Mouse (Mus musculus) MEL (cell line): ENCODE measurements around the gene Ube2i. TPM values are rescaled to one million over a fixed set of nuclear protein-coding genes. Genes with fewer than 3 reads are reported as not detected.

Source experiments
- DNase-seq: peaks from one replicate; pipeline ENCODE4 v3.0.0; 2011; ENCODE audit warnings: low read depth, low spot score
- H3K27ac ChIP-seq: 2 replicates; pipeline ENCODE4 v1.5.1; 2012; ENCODE audit warnings: low read depth, mild to moderate bottlenecking, control low read depth, low read length, moderate library complexity; ENCODE audit not compliant: control insufficient read depth
- H3K27me3 ChIP-seq, 2 experiments: fragments of 150-350 bp in 1 of 2; sonication (generic) in 1 of 2; 2 replicates each; pipeline ENCODE4 v1.6.1; 2012; ENCODE audit warnings: low read length in 2 of 2, mild to moderate bottlenecking in 2 of 2, improper control_type of control experiment in 1 of 2, moderate library complexity in 1 of 2; ENCODE audit not compliant: insufficient read depth in 2 of 2, control insufficient read depth in 1 of 2
- H3K36me3 ChIP-seq, 2 experiments: 2 replicates each; pipeline ENCODE4 v1.6.1; 2012 to 2014; ENCODE audit warnings: low read length in 2 of 2, improper control_type of control experiment in 1 of 2, inconsistent platforms in 1 of 2, mild to moderate bottlenecking in 1 of 2; ENCODE audit not compliant: insufficient read depth in 2 of 2, control insufficient read depth in 1 of 2
- H3K4me1 ChIP-seq, 2 experiments: fragments of 150-350 bp in 1 of 2; sonication (generic) in 1 of 2; 2 replicates each; pipeline ENCODE4 v1.6.1; 2012; ENCODE audit warnings: low read length in 2 of 2, improper control_type of control experiment in 1 of 2, mild to moderate bottlenecking in 1 of 2; ENCODE audit not compliant: insufficient read depth in 2 of 2, control insufficient read depth in 1 of 2
- H3K4me3 ChIP-seq, 2 experiments: fragments of 150-350 bp in 1 of 2; sonication (generic) in 1 of 2; 2 replicates each; pipeline ENCODE4 v1.5.1; 2012; ENCODE audit warnings: low read depth in 2 of 2, low read length in 2 of 2, mild to moderate bottlenecking in 2 of 2, moderate library complexity in 2 of 2, control low read depth in 1 of 2, improper control_type of control experiment in 1 of 2; ENCODE audit not compliant: control insufficient read depth in 1 of 2, insufficient read depth in 1 of 2
- H3K79me2 ChIP-seq: 2 replicates; pipeline ENCODE4 v1.6.1; 2012; ENCODE audit warnings: mild to moderate bottlenecking, low read length, moderate library complexity; ENCODE audit not compliant: control insufficient read depth, poor library complexity, insufficient read depth
- H3K9ac ChIP-seq: 2 replicates; pipeline ENCODE4 v1.6.1; 2012; ENCODE audit warnings: low read depth, mild to moderate bottlenecking, control low read depth, low read length, moderate library complexity; ENCODE audit not compliant: control insufficient read depth, poor library complexity, severe bottlenecking
- H3K9me3 ChIP-seq: fragments of 150-350 bp; sonication (generic); replicated peaks from 2 replicates; pipeline ENCODE4 v1.6.1; 2012; ENCODE audit warnings: mild to moderate bottlenecking, low read length, improper control_type of control experiment, moderate library complexity; ENCODE audit not compliant: insufficient read depth
- BHLHE40 ChIP-seq: IDR thresholded peaks from 2 replicates; pipeline ENCODE4 v1.6.1; 2012; ENCODE audit warnings: low read depth, mild to moderate bottlenecking, inconsistent platforms, low read length, improper control_type of control experiment, borderline replicate concordance
- CHD1 ChIP-seq: IDR thresholded peaks from 2 replicates; pipeline ENCODE4 v1.6.1; 2012; ENCODE audit warnings: low read depth, mild to moderate bottlenecking, inconsistent platforms, low read length, improper control_type of control experiment
- CHD2 ChIP-seq: IDR thresholded peaks from 2 replicates; pipeline ENCODE4 v1.6.1; 2011; ENCODE audit warnings: low read length, improper control_type of control experiment
- CTCF ChIP-seq, 3 experiments: IDR thresholded peaks in 2 of 3; conservative IDR thresholded peaks in 1 of 3; 2 replicates each; pipeline ENCODE4 v1.5.1; 2011 to 2012; ENCODE audit warnings: low read length in 3 of 3, low read depth in 2 of 3, mild to moderate bottlenecking in 2 of 3, improper control_type of control experiment in 1 of 3, inconsistent platforms in 1 of 3, mixed read lengths in 1 of 3, moderate library complexity in 1 of 3; ENCODE audit not compliant: control insufficient read depth in 1 of 3, insufficient read depth in 1 of 3, poor library complexity in 1 of 3, severe bottlenecking in 1 of 3
- ELF1 ChIP-seq: IDR thresholded peaks from 2 replicates; pipeline ENCODE4 v1.6.1; 2014; ENCODE audit warnings: low read depth, mild to moderate bottlenecking, inconsistent platforms, low read length, improper control_type of control experiment, moderate library complexity
- GABPA ChIP-seq: IDR thresholded peaks from 2 replicates; pipeline ENCODE4 v1.6.1; 2012; ENCODE audit warnings: low read depth, mild to moderate bottlenecking, inconsistent platforms, low read length, improper control_type of control experiment, moderate library complexity
- GATA1 ChIP-seq: IDR thresholded peaks from 2 replicates; pipeline ENCODE4 v1.6.1; 2011; ENCODE audit warnings: low read depth, low read length, improper control_type of control experiment
- HCFC1 ChIP-seq: IDR thresholded peaks from 2 replicates; pipeline ENCODE4 v1.6.1; 2012; ENCODE audit warnings: low read depth, mild to moderate bottlenecking, inconsistent platforms, low read length, improper control_type of control experiment, moderate library complexity
- JUND ChIP-seq: IDR thresholded peaks from 2 replicates; pipeline ENCODE4 v1.6.1; 2011; ENCODE audit warnings: low read depth, mild to moderate bottlenecking, improper control_type of control experiment, low read length
- KAT2A ChIP-seq: conservative IDR thresholded peaks from 2 replicates; pipeline ENCODE4 v1.6.1; 2012; ENCODE audit warnings: low read depth, low read length, improper control_type of control experiment, inconsistent platforms
- MAFK ChIP-seq: IDR thresholded peaks from 2 replicates; pipeline ENCODE4 v1.6.1; 2011; ENCODE audit warnings: low read depth, mild to moderate bottlenecking, low read length, improper control_type of control experiment, borderline replicate concordance
- MXI1 ChIP-seq: IDR thresholded peaks from 2 replicates; pipeline ENCODE4 v1.6.1; 2011; ENCODE audit warnings: mild to moderate bottlenecking, low read depth, low read length, improper control_type of control experiment
- MYB ChIP-seq: IDR thresholded peaks from 2 replicates; pipeline ENCODE4 v1.6.1; 2011; ENCODE audit warnings: mild to moderate bottlenecking, low read depth, low read length, improper control_type of control experiment
- MYC ChIP-seq: IDR thresholded peaks from 2 replicates; pipeline ENCODE4 v1.6.1; 2011; ENCODE audit warnings: low read depth, mild to moderate bottlenecking, low read length, improper control_type of control experiment, moderate library complexity
- NELFE ChIP-seq: IDR thresholded peaks from 2 replicates; pipeline ENCODE4 v1.6.1; 2011; ENCODE audit warnings: low read depth, low read length, improper control_type of control experiment
- NRF1 ChIP-seq: IDR thresholded peaks from 2 replicates; pipeline ENCODE4 v1.6.1; 2014; ENCODE audit warnings: low read depth, mild to moderate bottlenecking, inconsistent platforms, low read length, improper control_type of control experiment, moderate library complexity; ENCODE audit not compliant: poor library complexity, insufficient read depth, severe bottlenecking
- POLR2A ChIP-seq, 2 experiments: IDR thresholded peaks; 2 replicates each; pipeline ENCODE4 v1.6.1; 2011 to 2012; ENCODE audit warnings: low read length in 2 of 2, mild to moderate bottlenecking in 2 of 2, control low read depth in 1 of 2, improper control_type of control experiment in 1 of 2, low read depth in 1 of 2, moderate library complexity in 1 of 2; ENCODE audit not compliant: control insufficient read depth in 1 of 2, insufficient read depth in 1 of 2, poor library complexity in 1 of 2
- POLR2AphosphoS2 ChIP-seq: IDR thresholded peaks from 2 replicates; pipeline ENCODE4 v1.6.1; 2011; ENCODE audit warnings: low read length, improper control_type of control experiment
- POLR2AphosphoS5 ChIP-seq: IDR thresholded peaks from 2 replicates; pipeline ENCODE4 v1.6.1; 2012; ENCODE audit warnings: low read depth, borderline replicate concordance, mild to moderate bottlenecking, inconsistent platforms, low read length, moderate library complexity, mixed read lengths
- RAD21 ChIP-seq: IDR thresholded peaks from 2 replicates; pipeline ENCODE4 v1.6.1; 2011; ENCODE audit warnings: mild to moderate bottlenecking, low read depth, low read length, improper control_type of control experiment
- RCOR1 ChIP-seq: IDR thresholded peaks from 2 replicates; pipeline ENCODE4 v1.6.1; 2012; ENCODE audit warnings: low read depth, mild to moderate bottlenecking, inconsistent platforms, low read length, improper control_type of control experiment
- SIN3A ChIP-seq: IDR thresholded peaks from 2 replicates; pipeline ENCODE4 v1.6.1; 2012; ENCODE audit warnings: low read length, improper control_type of control experiment, inconsistent platforms
- SMC3 ChIP-seq: IDR thresholded peaks from 2 replicates; pipeline ENCODE4 v1.6.1; 2011; ENCODE audit warnings: low read depth, low read length, improper control_type of control experiment
- TAL1 ChIP-seq: IDR thresholded peaks from 2 replicates; pipeline ENCODE4 v1.6.1; 2012; ENCODE audit warnings: mild to moderate bottlenecking, inconsistent platforms, low read length, moderate library complexity, mixed read lengths
- TBP ChIP-seq: IDR thresholded peaks from 2 replicates; pipeline ENCODE4 v1.8.0; 2011; ENCODE audit warnings: low read depth, low read length, improper control_type of control experiment
- TCF12 ChIP-seq: IDR thresholded peaks from 2 replicates; pipeline ENCODE4 v1.6.1; 2014; ENCODE audit warnings: low read depth, mild to moderate bottlenecking, inconsistent platforms, low read length, improper control_type of control experiment, moderate library complexity
- UBTF ChIP-seq: IDR thresholded peaks from 2 replicates; pipeline ENCODE4 v1.6.1; 2012; ENCODE audit warnings: low read depth, mild to moderate bottlenecking, inconsistent platforms, low read length, improper control_type of control experiment, moderate library complexity, borderline replicate concordance; ENCODE audit not compliant: insufficient read depth
- USF1 ChIP-seq: IDR thresholded peaks from 2 replicates; pipeline ENCODE4 v1.6.1; 2014; ENCODE audit warnings: low read depth, mild to moderate bottlenecking, inconsistent platforms, low read length, improper control_type of control experiment, moderate library complexity
- USF2 ChIP-seq, 2 experiments: IDR thresholded peaks; 2 replicates each; pipeline ENCODE4 v1.6.1; 2011 to 2012; ENCODE audit warnings: improper control_type of control experiment in 2 of 2, low read length in 2 of 2, borderline replicate concordance in 1 of 2, inconsistent platforms in 1 of 2, low read depth in 1 of 2, mild to moderate bottlenecking in 1 of 2; ENCODE audit not compliant: insufficient read depth in 1 of 2
- ZC3H11A ChIP-seq: IDR thresholded peaks from 2 replicates; pipeline ENCODE4 v1.6.1; 2012; ENCODE audit warnings: low read depth, mild to moderate bottlenecking, inconsistent platforms, low read length, improper control_type of control experiment
- ZKSCAN1 ChIP-seq: IDR thresholded peaks from 2 replicates; pipeline ENCODE4 v1.6.1; 2012; ENCODE audit warnings: low read depth, mild to moderate bottlenecking, inconsistent platforms, low read length, improper control_type of control experiment, moderate library complexity
- ZMIZ1 ChIP-seq: IDR thresholded peaks from 2 replicates; pipeline ENCODE4 v1.6.1; 2012; ENCODE audit warnings: low read depth, mild to moderate bottlenecking, inconsistent platforms, low read length, improper control_type of control experiment, moderate library complexity
- ZNF384 ChIP-seq: IDR thresholded peaks from 2 replicates; pipeline ENCODE4 v1.6.1; 2012; ENCODE audit warnings: low read depth, mild to moderate bottlenecking, inconsistent platforms, low read length, improper control_type of control experiment
- polyA plus RNA-seq, 2 experiments: library from polyadenylated mRNA; stranded (reverse) in 1 of 2; unstranded in 1 of 2; fragments of >175 nt in 1 of 2; fragments of >200 nt in 1 of 2; gene quantifications; 2 replicates each; pipeline versions ENCODE4 v1.2.1 to v1.2.4; 2012; ENCODE audit warnings: low replicate concordance in 2 of 2, low read depth in 1 of 2; ENCODE audit not compliant: insufficient read length in 2 of 2, insufficient read depth in 1 of 2, missing spikeins in 1 of 2
- total RNA-seq: library from RNA; depleted of rRNA; stranded (reverse); fragments of 300-350 nt; gene quantifications from 2 replicates; pipeline ENCODE4 v1.2.3, GENCODE M21; 2012

Gene Ube2i
- total and polyA plus RNA-seq, 3 experiments, result 464 to 564 TPM; not detected in 1

DNA sequence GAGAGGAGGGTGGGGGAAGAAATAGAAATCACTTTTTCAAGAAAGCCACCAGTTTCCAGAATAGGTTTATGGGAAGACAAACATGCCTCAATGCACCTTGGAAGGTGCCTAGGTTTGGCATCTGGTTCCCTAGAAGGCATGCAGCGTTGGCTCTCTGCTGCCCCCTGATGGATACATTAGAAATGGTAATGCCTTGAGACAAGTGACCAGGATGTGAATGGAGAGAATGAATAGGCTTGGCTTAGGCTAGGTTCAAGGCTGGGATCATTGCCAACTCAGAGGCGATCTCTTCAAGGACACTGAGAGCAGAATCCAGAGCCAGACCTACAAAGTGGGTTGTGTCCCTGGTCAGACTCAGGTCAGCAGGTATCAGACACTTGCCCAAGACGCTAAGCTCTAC, 10.6 kb upstream of the Ube2i start:
- H3K9ac ChIP-seq, result no peak overlapping the region
- peaks cover 0 to 3% of the 10 kb centered on the region in 2 experiments; a peak in 1 of 4 replicates for H3K36me3 ChIP-seq
- peak; percentile 86 for DNase-seq

DNA sequence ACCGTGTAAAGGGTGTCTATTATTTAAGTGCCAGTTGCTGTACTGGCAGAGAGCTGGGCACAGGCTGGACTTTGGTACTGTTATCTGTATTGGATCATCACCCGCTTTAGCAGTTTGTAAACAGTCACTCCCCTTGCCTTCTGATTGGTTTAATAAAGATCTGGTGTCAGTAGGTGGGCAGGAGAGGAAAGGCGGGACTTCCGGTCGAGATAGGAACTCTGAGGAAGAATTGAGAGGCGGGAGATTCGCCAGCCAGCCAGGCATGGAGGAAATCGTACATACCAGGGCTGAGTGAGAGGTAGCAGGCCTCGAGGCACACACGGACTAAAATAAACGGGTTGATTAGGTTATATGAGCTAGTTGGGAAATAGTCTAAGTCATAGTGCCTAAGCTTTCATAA, 7.7 kb upstream of the Ube2i start:
- Histone ChIP-seq H3K9ac (peak overlapping the region; percentile 72), H3K4me1 (peaks cover 4 to 15% of the 10 kb centered on the region in 2 experiments; a peak in 3 of 4 replicates), H3K27me3 (no peaks in the 10 kb centered on the region), H3K9me3 (no peaks in the 10 kb centered on the region), H3K79me2 (no peaks in the 10 kb centered on the region), H3K4me3 (peak overlapping the region; percentile 52 to 63), H3K27ac (peak overlapping the region; percentile 54), H3K36me3 (peaks cover 0 to 3% of the 10 kb centered on the region in 2 experiments; a peak in 1 of 4 replicates)
- DNase-seq, result peak; percentile 95
- TF ChIP-seq BHLHE40 (no peak), TAL1 (no peak), SMC3 (no peak), MYB (no peak), CTCF (IDR thresholded peaks at IDR 0.05 in 2 of 3, conservative IDR thresholded peaks at IDR 0.05 in 1 of 3; ENCODE audit: control insufficient read depth in 1 of 3, insufficient read depth in 1 of 3, low read depth in 2 of 3, low read length in 3 of 3, poor library complexity in 1 of 3, severe bottlenecking in 1 of 3) (no peak), SIN3A (peak; percentile 81), NELFE (peak; percentile 87), JUND (no peak), TCF12 (peak; percentile 31; the same call in 1 of the 2 replicates), POLR2AphosphoS5 (no peak), ZMIZ1 (peak; percentile 48), GATA1 (peak; percentile 88), ELF1 (peak; percentile 79), CHD1 (no peak), HCFC1 (peak; percentile 81), KAT2A (no peak), RCOR1 (no peak), UBTF (no peak), USF1 (no peak), USF2 (IDR thresholded peaks at IDR 0.05; ENCODE audit: borderline replicate concordance in 1 of 2, insufficient read depth in 1 of 2, low read depth in 1 of 2, low read length in 2 of 2) (no peak), POLR2A (IDR thresholded peaks at IDR 0.05; ENCODE audit: control insufficient read depth in 1 of 2, insufficient read depth in 1 of 2, low read depth in 1 of 2, low read length in 2 of 2, poor library complexity in 1 of 2) (peak; percentile 61 to 94), ZC3H11A (no peak), CHD2 (no peak), MXI1 (no peak), NRF1 (no peak)

More for the DNA sequence above, 10.6 kb upstream of the Ube2i start:
- no peak overlapping the region for H3K27ac ChIP-seq
- peaks cover 2 to 12% of the 10 kb centered on the region in 2 experiments; a peak in 1 of 4 replicates for H3K4me1 ChIP-seq
- H3K4me3 ChIP-seq, result no peak overlapping the region
- TF ChIP-seq MXI1, result 0 out of 2 replicates have a peak, but pooled peaks have one; percentile 19
- no peak for TF ChIP-seq POLR2AphosphoS5
- peak; percentile 84 for TF ChIP-seq SMC3
- TF ChIP-seq KAT2A, result no peak
- no peak for TF ChIP-seq GATA1
- peak; percentile 57; the same call in 1 of the 2 replicates for TF ChIP-seq SIN3A
- no peak for TF ChIP-seq ZMIZ1
- TF ChIP-seq RAD21, result peak; percentile 88
- TF ChIP-seq NELFE, result no peak
- peak; percentile 84 to 99 (median 97) for TF ChIP-seq CTCF (IDR thresholded peaks at IDR 0.05 in 2 of 3, conservative IDR thresholded peaks at IDR 0.05 in 1 of 3; ENCODE audit: control insufficient read depth in 1 of 3, insufficient read depth in 1 of 3, low read depth in 2 of 3, low read length in 3 of 3, poor library complexity in 1 of 3, severe bottlenecking in 1 of 3)
- no peak for TF ChIP-seq TBP
- TF ChIP-seq MYC, result 0 out of 2 replicates have a peak, but pooled peaks have one; percentile 37
- TF ChIP-seq GABPA, result no peak
- TF ChIP-seq ZC3H11A, result peak; percentile 81
- no peak for TF ChIP-seq POLR2AphosphoS2
- TF ChIP-seq ZNF384, result no peak
- TF ChIP-seq ZKSCAN1, result no peak
- TF ChIP-seq MAFK, result no peak
- H3K79me2 ChIP-seq, result no peaks in the 10 kb centered on the region
- no peaks in the 10 kb centered on the region for H3K9me3 ChIP-seq
- no peaks in the 10 kb centered on the region for H3K27me3 ChIP-seq
